Mouse (Mus musculus) c-Kit-positive CD71-positive TER-119-positive erythroid progenitor cells, embryonic 14.5 days (primary cell): ENCODE measurements around the gene Ephb6.

Experiments used
- DNase-seq: peaks from one replicate; pipeline ENCODE4 v3.0.0-alpha.2; 2013; ENCODE audit warnings: low spot score

Gene Ephb6

DNA sequence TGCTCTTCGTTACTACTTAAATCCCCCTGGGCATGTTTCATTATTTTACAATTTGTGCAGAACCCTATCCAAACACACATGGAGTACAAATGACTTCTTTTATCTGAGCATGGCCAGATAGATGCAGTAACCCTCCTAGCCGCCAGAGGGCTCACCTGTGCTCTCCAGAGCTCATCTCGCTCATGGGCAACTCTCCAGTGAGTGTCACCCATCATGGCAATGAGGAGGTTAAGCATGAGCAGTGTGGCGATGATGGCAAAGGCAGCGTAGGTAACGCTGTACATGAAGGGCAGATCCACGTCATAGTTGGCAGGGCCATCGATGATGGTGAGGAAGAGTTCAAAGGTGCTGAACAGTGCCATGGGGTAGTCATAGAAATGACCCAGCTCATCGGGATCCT is 17.4 kb downstream of the Ephb6 start:
- peak; percentile 37 for DNase-seq

- DNase-seq = no peak
Measured at GRCm38 (mm10) chr6:41628180-41628579, 22.9 kb downstream of the Ephb6 start.

- DNase-seq = no peak
Measured at GRCm38 (mm10) chr6:41630791-41631190, 25.5 kb downstream of the Ephb6 start.

- no peak for DNase-seq
Measured at GRCm38 (mm10) chr6:41631549-41631948, 26.3 kb downstream of the Ephb6 start.

- no peak for DNase-seq
Measured at GRCm38 (mm10) chr6:41635211-41635610, 29.9 kb downstream of the Ephb6 start.

DNA sequence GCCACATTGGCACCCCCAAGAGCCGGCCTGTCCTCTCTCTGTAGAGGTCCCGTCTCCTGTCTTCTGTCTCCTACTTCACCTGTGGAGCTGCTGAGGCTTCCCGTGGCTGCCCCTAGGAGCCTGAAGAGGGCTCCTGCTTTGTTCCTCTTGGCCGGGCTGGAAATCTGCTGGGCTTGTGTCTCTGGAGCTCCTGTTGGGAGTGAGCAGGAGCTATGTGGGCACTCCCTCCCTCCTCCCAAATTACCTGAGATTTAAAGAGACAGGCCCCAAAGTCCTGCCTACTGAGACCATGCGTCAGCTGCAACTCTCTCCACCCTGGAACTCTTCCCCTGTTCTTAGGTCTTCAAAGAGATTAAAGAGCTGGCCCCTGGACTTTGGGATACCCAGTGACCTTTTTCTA is 30.9 kb downstream of the Ephb6 start, which contains the start of gene Trpv6:
Gene Trpv6, minus strand, starts transcription at position 228 of the 400 bp plus-strand sequence.
- DNase-seq = no peak

GRCm38 (mm10) chr6:41637393-41637792 is 32.1 kb downstream of the Ephb6 start:
- DNase-seq = no peak

GRCm38 (mm10) chr6:41637927-41638506 is 32.7 kb downstream of the Ephb6 start:
- DNase-seq = no peak

- no peak for DNase-seq
Measured at GRCm38 (mm10) chr6:41640449-41640848, 35.2 kb downstream of the Ephb6 start.

DNA sequence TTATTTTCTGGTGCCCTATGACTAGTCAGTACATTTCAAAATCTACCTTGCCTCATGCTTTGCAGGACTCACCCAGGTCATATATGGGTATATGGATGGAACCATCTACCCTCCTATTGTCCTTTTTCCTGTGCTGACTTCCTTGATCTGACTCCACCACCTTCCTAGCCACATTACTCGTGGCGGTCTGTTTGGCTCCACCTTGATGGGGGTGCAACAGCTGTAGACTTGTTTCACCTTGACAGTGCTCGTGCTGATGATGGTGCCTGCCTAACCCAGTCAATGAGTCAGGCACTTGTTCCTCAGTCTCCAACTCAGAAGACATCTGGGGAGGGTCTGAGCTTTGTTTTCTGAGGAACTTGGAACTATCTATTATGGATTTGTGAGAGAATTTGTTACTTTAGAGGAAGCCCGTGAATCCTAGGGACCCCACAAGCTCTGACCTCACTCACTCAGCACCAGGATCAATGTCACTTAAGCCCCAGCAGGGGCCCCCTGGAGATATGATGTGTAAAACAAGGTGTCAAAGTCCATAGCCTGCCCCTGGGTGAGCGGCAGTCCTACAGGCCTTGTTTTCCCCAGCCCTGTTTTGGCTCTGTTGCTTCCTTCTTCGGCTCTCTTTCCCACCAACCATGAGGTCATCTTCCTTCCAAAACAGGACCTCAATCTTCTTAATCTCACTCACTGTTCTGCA is 36.0 kb downstream of the Ephb6 start:
- no peak for DNase-seq

DNA sequence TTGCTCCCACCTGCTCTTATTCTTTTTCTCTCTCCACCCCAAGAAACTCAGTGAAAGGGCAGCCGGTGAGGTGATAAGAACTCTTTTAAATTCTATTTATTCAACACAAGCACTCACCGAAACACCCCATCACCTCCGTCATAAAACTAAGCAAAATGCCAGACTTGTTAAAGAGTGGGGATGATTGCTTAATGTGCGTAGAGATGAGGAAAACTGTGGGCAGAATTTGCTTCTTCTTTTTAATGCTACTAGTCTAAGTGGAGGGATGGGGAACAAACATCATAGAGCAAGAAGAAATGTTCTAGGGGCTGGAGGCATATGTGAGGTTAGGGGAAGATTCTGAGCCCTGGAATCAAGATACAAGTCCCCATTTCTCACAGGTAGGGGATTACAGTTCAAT is 37.5 kb downstream of the Ephb6 start:
- DNase-seq = no peak

DNA sequence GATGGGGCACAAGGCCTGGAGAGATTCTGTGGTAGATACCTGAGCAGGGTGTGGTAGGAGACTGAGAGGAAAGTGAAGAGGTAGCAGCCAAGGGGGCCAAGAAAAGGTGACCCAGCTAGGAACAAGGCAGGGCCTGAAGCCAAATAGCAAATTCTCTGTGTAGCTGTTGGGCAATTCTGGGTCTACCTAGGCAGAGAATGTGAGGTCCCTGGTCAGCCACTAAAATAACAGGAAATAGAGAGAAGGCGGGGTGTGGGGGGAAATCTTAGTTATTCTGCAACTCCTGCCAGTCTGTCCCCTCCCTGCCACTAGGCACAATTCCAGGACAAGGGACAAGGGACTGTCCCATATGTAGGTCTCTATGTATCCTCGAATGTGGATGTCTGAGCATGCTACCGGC is 37.9 kb downstream of the Ephb6 start:
- DNase-seq = no peak

- no peak for DNase-seq
Measured at GRCm38 (mm10) chr6:41646220-41646619, 40.9 kb downstream of the Ephb6 start.

GRCm38 (mm10) chr6:41646672-41647071 is 41.4 kb downstream of the Ephb6 start:
- DNase-seq = no peak

GRCm38 (mm10) chr6:41653173-41653572 is 47.9 kb downstream of the Ephb6 start:
- DNase-seq = no peak

GRCm38 (mm10) chr6:41654648-41655047 is 49.4 kb downstream of the Ephb6 start:
- no peak for DNase-seq

GRCm38 (mm10) chr6:41658487-41658886 is 53.2 kb downstream of the Ephb6 start:
- DNase-seq = no peak

DNA sequence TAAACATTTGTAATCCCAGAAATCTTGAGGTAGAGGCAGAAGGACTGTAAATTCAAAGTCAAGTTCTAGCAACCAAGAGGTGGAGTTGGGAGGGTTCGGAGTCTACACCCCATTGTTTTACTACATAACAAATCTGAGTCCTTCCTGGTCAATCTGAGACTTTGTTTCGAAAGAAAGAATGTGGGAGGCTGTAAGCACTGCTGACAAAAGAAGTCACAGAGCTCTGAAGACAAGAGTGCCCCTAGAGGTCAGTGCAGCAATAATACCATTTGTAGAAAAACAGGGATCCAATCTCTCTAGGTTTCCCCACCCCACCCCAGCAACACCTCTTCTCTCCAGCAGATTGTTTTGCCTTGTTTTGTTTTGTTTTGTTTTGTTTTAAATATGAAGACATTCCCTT is 57.0 kb downstream of the Ephb6 start:
- DNase-seq = no peak
